Comparison of ENCODE assay signal across 18 mouse cellular contexts in the genomic region with DNA sequence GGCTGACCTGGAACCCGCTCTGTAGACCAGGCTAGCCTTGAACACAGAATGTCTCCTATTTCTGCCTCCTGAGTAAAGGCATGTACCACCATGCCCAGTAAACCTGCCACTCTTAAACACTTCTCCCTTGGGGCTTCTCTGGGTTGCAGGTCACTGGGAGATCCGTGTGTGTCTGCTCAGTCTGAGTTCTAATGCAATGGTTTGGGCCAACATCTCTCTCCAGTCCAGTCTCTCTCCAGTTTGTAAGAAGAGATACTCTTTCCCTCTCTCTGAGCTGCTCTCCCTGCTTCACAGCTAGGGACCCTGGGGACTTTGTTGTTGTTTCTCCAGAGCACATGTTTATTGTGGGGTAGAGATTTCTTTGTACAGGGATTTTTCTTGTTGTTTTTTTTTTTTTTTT. TPM values are rescaled to one million over a fixed set of nuclear protein-coding genes. Genes with fewer than 3 reads are reported as not detected.
A peak's percentile ranks its signal among the peaks of the same experiment; 100 is the strongest.
DNase-seq lines count a peak whose midpoint lies in the region; ATAC-seq lines count a peak whose summit lies in the region.
"Had no signal": no experiment of that assay in that cellular context is flagged by ENCODE, and none has a peak within 500 bp of the region (broad histone marks: within the 10 kb centered on the region; RNA-seq: fewer than 3 reads in every experiment).

No protein-coding gene starts in this region.

- no peak for DNase-seq in hindbrain, embryonic 11.5 days (ENCODE audit: low spot score)
- no peak for DNase-seq in midbrain, embryonic 10.5 days (ENCODE audit: low spot score)
- DNase-seq in embryonic facial prominence, embryonic 14.5 days (ENCODE audit: low spot score), result no peak
- DNase-seq in left cerebral cortex, adult 8-10 months (ENCODE audit: low spot score in 2 of 2), result no peak
- DNase-seq: kidney, adult 11 months; layer of hippocampus, adult 9-11 months; lung, adult 2 months; right cerebral cortex, postnatal 25 days had no signal

- H3K27ac ChIP-seq in hindbrain, embryonic 16.5 days (ENCODE audit: low read depth, low read length), result peak overlapping the region; percentile 29; the same call in 1 of the 2 replicates
- no peak overlapping the region for H3K27ac ChIP-seq in hindbrain, embryonic 11.5 days (ENCODE audit: low read depth, low read length)
- H3K27ac ChIP-seq in midbrain, embryonic 16.5 days (ENCODE audit: low read length), result peak overlapping the region; percentile 55
- H3K27ac ChIP-seq in midbrain, embryonic 10.5 days (replicated peaks), result no peak overlapping the region
- H3K27ac ChIP-seq in embryonic facial prominence, embryonic 14.5 days (replicated peaks; ENCODE audit: low read depth, low read length), result peak overlapping the region; percentile 67; the same call in 1 of the 2 replicates
- H3K27ac ChIP-seq: forebrain, embryonic 10.5 days; neural tube, embryonic 12.5 days had no signal

- no peak for ATAC-seq in hindbrain, embryonic 16.5 days
- no peak for ATAC-seq in hindbrain, embryonic 11.5 days (ENCODE audit: low FRiP score)
- no peak for ATAC-seq in midbrain, embryonic 16.5 days
- ATAC-seq in embryonic facial prominence, embryonic 14.5 days (ENCODE audit: low read depth), result no peak
- no peak for ATAC-seq in CD4-positive, CD25-positive, alpha-beta regulatory T cell, adult 4 months

- no peaks in the 10 kb centered on the region for H3K27me3 ChIP-seq in hindbrain, embryonic 16.5 days (replicated peaks; ENCODE audit: control insufficient read depth, insufficient read depth, low read length)
- no peaks in the 10 kb centered on the region for H3K27me3 ChIP-seq in hindbrain, embryonic 11.5 days (ENCODE audit: control insufficient read depth, insufficient read depth, low read length)
- H3K27me3 ChIP-seq in midbrain, embryonic 16.5 days (ENCODE audit: control insufficient read depth, insufficient read depth, low read depth, low read length), result no peaks in the 10 kb centered on the region
- H3K27me3 ChIP-seq in midbrain, embryonic 10.5 days (ENCODE audit: low read depth, poor library complexity, severe bottlenecking), result peaks cover 9% of the 10 kb centered on the region; the same call in 1 of the 2 replicates
- H3K27me3 ChIP-seq in embryonic facial prominence, embryonic 14.5 days (replicated peaks; ENCODE audit: control insufficient read depth, insufficient read depth, low read length), result no peaks in the 10 kb centered on the region
- H3K27me3 ChIP-seq: neural tube, embryonic 12.5 days had no signal

- 60% methylated on average over 2 of the region's 2 CpGs for WGBS in hindbrain, embryonic 16.5 days
- WGBS in hindbrain, embryonic 11.5 days, result 69% methylated on average over 2 of the region's 2 CpGs
- WGBS in midbrain, embryonic 16.5 days, result 64% methylated on average over 2 of the region's 2 CpGs
- WGBS in midbrain, embryonic 10.5 days, result 71% methylated on average over 2 of the region's 2 CpGs
- 72% methylated on average over 2 of the region's 2 CpGs for whole genome bisulfite sequencing in embryonic facial prominence, embryonic 14.5 days

- no peak overlapping the region for H3K4me3 ChIP-seq in hindbrain, embryonic 16.5 days (ENCODE audit: low read length)
- no peak overlapping the region for H3K4me3 ChIP-seq in hindbrain, embryonic 11.5 days (ENCODE audit: low read depth, low read length)
- no peak overlapping the region for H3K4me3 ChIP-seq in midbrain, embryonic 16.5 days (ENCODE audit: low read depth, low read length)
- H3K4me3 ChIP-seq in midbrain, embryonic 10.5 days, result no peak overlapping the region
- H3K4me3 ChIP-seq in embryonic facial prominence, embryonic 14.5 days (ENCODE audit: low read depth, low read length), result no peak overlapping the region
- H3K4me3 ChIP-seq: forebrain, embryonic 10.5 days; neural tube, embryonic 12.5 days had no signal

- H3K36me3 ChIP-seq in hindbrain, embryonic 16.5 days (ENCODE audit: control insufficient read depth, insufficient read depth, low read length), result no peaks in the 10 kb centered on the region
- no peaks in the 10 kb centered on the region for H3K36me3 ChIP-seq in hindbrain, embryonic 11.5 days (ENCODE audit: control insufficient read depth, insufficient read depth, low read length)
- H3K36me3 ChIP-seq in midbrain, embryonic 16.5 days (ENCODE audit: control insufficient read depth, insufficient read depth, low read length), result no peaks in the 10 kb centered on the region
- no peaks in the 10 kb centered on the region for H3K36me3 ChIP-seq in midbrain, embryonic 10.5 days
- no peaks in the 10 kb centered on the region for H3K36me3 ChIP-seq in embryonic facial prominence, embryonic 14.5 days (ENCODE audit: control insufficient read depth, insufficient read depth, low read length)
- H3K36me3 ChIP-seq: forebrain, embryonic 10.5 days; G1E; neural tube, embryonic 12.5 days had no signal

- peaks cover 7% of the 10 kb centered on the region for H3K4me1 ChIP-seq in hindbrain, embryonic 16.5 days (ENCODE audit: control insufficient read depth, insufficient read depth, low read depth, low read length)
- no peaks in the 10 kb centered on the region for H3K4me1 ChIP-seq in hindbrain, embryonic 11.5 days (replicated peaks; ENCODE audit: control insufficient read depth, insufficient read depth, low read length)
- no peaks in the 10 kb centered on the region for H3K4me1 ChIP-seq in midbrain, embryonic 16.5 days (ENCODE audit: control insufficient read depth, insufficient read depth, low read length)
- 0 out of 2 replicates have a peak, but pooled peaks cover 5% of the 10 kb centered on the region for H3K4me1 ChIP-seq in midbrain, embryonic 10.5 days
- peaks cover 26% of the 10 kb centered on the region for H3K4me1 ChIP-seq in embryonic facial prominence, embryonic 14.5 days (ENCODE audit: control insufficient read depth, insufficient read depth, low read length)

- H3K4me2 ChIP-seq in hindbrain, embryonic 16.5 days (ENCODE audit: low read length), result no peak overlapping the region
- H3K4me2 ChIP-seq in hindbrain, embryonic 11.5 days (replicated peaks; ENCODE audit: low read depth, low read length), result no peak overlapping the region
- no peak overlapping the region for H3K4me2 ChIP-seq in midbrain, embryonic 16.5 days (ENCODE audit: low read length)
- H3K4me2 ChIP-seq in embryonic facial prominence, embryonic 14.5 days (ENCODE audit: low read depth, low read length), result no peak overlapping the region
- H3K4me2 ChIP-seq: heart, embryonic 11.5 days; liver, embryonic 11.5 days; neural tube, embryonic 12.5 days had no signal

- no peak overlapping the region for H3K9ac ChIP-seq in hindbrain, embryonic 16.5 days (ENCODE audit: low read depth, low read length)
- no peak overlapping the region for H3K9ac ChIP-seq in hindbrain, embryonic 11.5 days (ENCODE audit: low read depth, low read length)
- H3K9ac ChIP-seq in midbrain, embryonic 16.5 days (ENCODE audit: low read depth, low read length), result no peak overlapping the region
- no peak overlapping the region for H3K9ac ChIP-seq in embryonic facial prominence, embryonic 14.5 days (ENCODE audit: low read depth, low read length)
- H3K9ac ChIP-seq: neural tube, embryonic 12.5 days had no signal

- no peaks in the 10 kb centered on the region for H3K9me3 ChIP-seq in hindbrain, embryonic 16.5 days (ENCODE audit: control insufficient read depth, low read length)
- no peaks in the 10 kb centered on the region for H3K9me3 ChIP-seq in hindbrain, embryonic 11.5 days (ENCODE audit: control insufficient read depth, low read length)
- H3K9me3 ChIP-seq in midbrain, embryonic 16.5 days (replicated peaks; ENCODE audit: control insufficient read depth, low read length, poor library complexity, severe bottlenecking), result no peaks in the 10 kb centered on the region
- H3K9me3 ChIP-seq in midbrain, embryonic 10.5 days (replicated peaks), result no peaks in the 10 kb centered on the region
- H3K9me3 ChIP-seq in embryonic facial prominence, embryonic 14.5 days (ENCODE audit: control insufficient read depth, low read length), result no peaks in the 10 kb centered on the region
- H3K9me3 ChIP-seq: forebrain, embryonic 10.5 days; G1E; neural tube, embryonic 12.5 days had no signal

RNA-seq across cellular contexts. Expression of gene Pcx, which starts 6.0 kb away (rescaled TPM):
- 52.5 and 53.2 TPM in 2 replicates for polyA plus RNA-seq in hindbrain, embryonic 16.5 days (2015; fragmentation: Nextera tagmentation; extraction: Ambion mirVana)
- polyA plus RNA-seq in hindbrain, embryonic 11.5 days (2014; fragmentation: Nextera tagmentation; extraction: Ambion mirVana), result 11.8 and 13.4 TPM in 2 replicates
- 25.1 and 35.3 TPM in 2 replicates for polyA plus RNA-seq in midbrain, embryonic 16.5 days (2015; fragmentation: Nextera tagmentation; extraction: Ambion mirVana)
- polyA plus RNA-seq in midbrain, embryonic 10.5 days (2016; fragmentation: Nextera tagmentation; extraction: Ambion mirVana), result 20.9 and 24.1 TPM in 2 replicates
- 18.4 TPM in 2 replicates for polyA plus RNA-seq in embryonic facial prominence, embryonic 14.5 days (2014; fragmentation: Nextera tagmentation; extraction: Ambion mirVana)
- 10 to 100 TPM; 75.7 to 85.2 (median 81.3) TPM for total RNA-seq in left cerebral cortex, adult 8-10 months (2022)
- 1 to 10 TPM in 1 of 2 experiments, under 1 TPM in 1; 0.73 to 3.6 TPM for polyA plus RNA-seq in CD4-positive, CD25-positive, alpha-beta regulatory T cell, adult 4 months (2017; shearing (Covaris generic))

RNA-seq across cellular contexts. Expression of gene 2010003K11Rik, which starts 17.9 kb away (rescaled TPM):
- polyA plus RNA-seq in hindbrain, embryonic 16.5 days (2015; fragmentation: Nextera tagmentation; extraction: Ambion mirVana), result not detected in 2 replicates
- polyA plus RNA-seq in hindbrain, embryonic 11.5 days (2014; fragmentation: Nextera tagmentation; extraction: Ambion mirVana), result not detected in 2 replicates
- polyA plus RNA-seq in midbrain, embryonic 16.5 days (2015; fragmentation: Nextera tagmentation; extraction: Ambion mirVana), result not detected in 2 replicates
- polyA plus RNA-seq in midbrain, embryonic 10.5 days (2016; fragmentation: Nextera tagmentation; extraction: Ambion mirVana), result not detected in 2 replicates
- polyA plus RNA-seq in embryonic facial prominence, embryonic 14.5 days (2014; fragmentation: Nextera tagmentation; extraction: Ambion mirVana), result not detected in 2 replicates
- not detected for total RNA-seq in left cerebral cortex, adult 8-10 months (2022)
- polyA plus RNA-seq in CD4-positive, CD25-positive, alpha-beta regulatory T cell, adult 4 months (2017; shearing (Covaris generic)), result not detected
- total RNA-seq: left cerebral cortex, postnatal 14 days had no signal
- polyA plus RNA-seq: forebrain, embryonic 10.5 days; G1E; heart, embryonic 11.5 days; neural tube, embryonic 12.5 days; thymus, postnatal 0 days had no signal

RNA-seq across cellular contexts. Expression of gene Syt12, which starts 39.0 kb away (rescaled TPM):
- polyA plus RNA-seq in hindbrain, embryonic 16.5 days (2015; fragmentation: Nextera tagmentation; extraction: Ambion mirVana), result 8.4 and 9.0 TPM in 2 replicates
- 0.91 and 0.99 TPM in 2 replicates for polyA plus RNA-seq in hindbrain, embryonic 11.5 days (2014; fragmentation: Nextera tagmentation; extraction: Ambion mirVana)
- polyA plus RNA-seq in midbrain, embryonic 16.5 days (2015; fragmentation: Nextera tagmentation; extraction: Ambion mirVana), result 3.2 and 5.2 TPM in 2 replicates
- polyA plus RNA-seq in midbrain, embryonic 10.5 days (2016; fragmentation: Nextera tagmentation; extraction: Ambion mirVana), result 1.7 and 2.0 TPM in 2 replicates
- 0.90 and 1.9 TPM in 2 replicates for polyA plus RNA-seq in embryonic facial prominence, embryonic 14.5 days (2014; fragmentation: Nextera tagmentation; extraction: Ambion mirVana)
- 10 to 100 TPM; 37.0 to 40.8 (median 38.8) TPM for total RNA-seq in left cerebral cortex, adult 8-10 months (2022)
- polyA plus RNA-seq in CD4-positive, CD25-positive, alpha-beta regulatory T cell, adult 4 months (2017; shearing (Covaris generic)), result not detected
- polyA plus RNA-seq: G1E had no signal

Comparison
In these comparisons a context has a peak if more than half of its experiments do, and no peak if none do; other contexts are left out.
1. H3K27ac ChIP-seq: peak in hindbrain, embryonic 16.5 days (single experiment), midbrain, embryonic 16.5 days (single experiment) and embryonic facial prominence, embryonic 14.5 days (single experiment); none in hindbrain, embryonic 11.5 days (single experiment) and midbrain, embryonic 10.5 days (single experiment).